In genomic region chr4:86748336-86749291, GRCm38 (mm10) we compare ENCODE assay signal across 8 mouse cellular contexts. TPM values are rescaled to one million over a fixed set of nuclear protein-coding genes. Genes with fewer than 3 reads are reported as not detected.
DNase-seq lines count a peak whose midpoint lies in the region; ATAC-seq and TF ChIP-seq lines count a peak whose summit lies in the region.

Gene Dennd4c, plus strand, starts transcription at chr4:86748555.

- peak; percentile 97 for ATAC-seq in embryonic facial prominence, embryonic 15.5 days (ENCODE audit: insufficient number of reproducible peaks, low FRiP score, low TSS enrichment, low read depth)
- peak; percentile 98 for ATAC-seq in kidney, embryonic 14.5 days (ENCODE audit: low FRiP score, low TSS enrichment)
- peak; percentile 95 for ATAC-seq in limb, embryonic 15.5 days (ENCODE audit: insufficient number of reproducible peaks, low FRiP score, low TSS enrichment, low read depth)

- H3K4me3 ChIP-seq in bone marrow, adult 2 months (replicated peaks; ENCODE audit: control insufficient read depth, low read depth, low read length): peak within 1 kb of the TSS; percentile 80
- H3K4me3 ChIP-seq in embryonic facial prominence, embryonic 15.5 days (replicated peaks): peak within 1 kb of the TSS; percentile 99
- peak within 1 kb of the TSS; percentile 89 for H3K4me3 ChIP-seq in kidney, embryonic 14.5 days (ENCODE audit: low read length)
- peak within 1 kb of the TSS; percentile 69 for H3K4me3 ChIP-seq in limb, embryonic 15.5 days

- WGBS in bone marrow, adult 2 months: under 1% methylated on average over 95 of the region's 95 CpGs
- under 1% methylated on average over 95 of the region's 95 CpGs for WGBS in embryonic facial prominence, embryonic 15.5 days
- WGBS in kidney, embryonic 14.5 days: under 1% methylated on average over 93 of the region's 95 CpGs
- WGBS in limb, embryonic 15.5 days: under 1% methylated on average over 93 of the region's 95 CpGs

- no peaks in the 10 kb centered on the region for H3K36me3 ChIP-seq in embryonic facial prominence, embryonic 15.5 days
- no peaks in the 10 kb centered on the region for H3K36me3 ChIP-seq in kidney, embryonic 14.5 days (ENCODE audit: control insufficient read depth, insufficient read depth, low read length)
- no peaks in the 10 kb centered on the region for H3K36me3 ChIP-seq in limb, embryonic 15.5 days

- peak; percentile 57; the same call in 1 of the 2 replicates for TF ChIP-seq POLR2A in bone marrow, adult 2 months (IDR thresholded peaks at IDR 0.05; ENCODE audit: borderline replicate concordance, control insufficient read depth, low read depth, low read length)

- peak within 1 kb of the TSS; percentile 98 for H3K9ac ChIP-seq in embryonic facial prominence, embryonic 15.5 days
- peak within 1 kb of the TSS; percentile 93 for H3K9ac ChIP-seq in kidney, embryonic 14.5 days (ENCODE audit: low read depth, low read length)
- peak within 1 kb of the TSS; percentile 76 for H3K9ac ChIP-seq in limb, embryonic 15.5 days

- peaks cover 1% of the 10 kb centered on the region; the same call in 1 of the 2 replicates for H3K4me1 ChIP-seq in bone marrow, adult 2 months (ENCODE audit: control insufficient read depth, insufficient read depth, low read length)
- H3K4me1 ChIP-seq in embryonic facial prominence, embryonic 15.5 days: peaks cover 16% of the 10 kb centered on the region
- H3K4me1 ChIP-seq in kidney, embryonic 14.5 days (ENCODE audit: control insufficient read depth, insufficient read depth, low read length): peaks cover 7% of the 10 kb centered on the region
- peaks cover 13% of the 10 kb centered on the region; the same call in 1 of the 2 replicates for H3K4me1 ChIP-seq in limb, embryonic 15.5 days

- peak within 1 kb of the TSS; percentile 90 for H3K27ac ChIP-seq in bone marrow, adult 2 months (ENCODE audit: control insufficient read depth, insufficient read depth, low read depth, low read length, poor library complexity)
- peak within 1 kb of the TSS; percentile 93 for H3K27ac ChIP-seq in embryonic facial prominence, embryonic 15.5 days (replicated peaks)
- H3K27ac ChIP-seq in kidney, embryonic 14.5 days (ENCODE audit: low read depth, low read length): peak within 1 kb of the TSS; percentile 83
- H3K27ac ChIP-seq in limb, embryonic 15.5 days: peak within 1 kb of the TSS; percentile 90

- H3K4me2 ChIP-seq in embryonic facial prominence, embryonic 15.5 days (replicated peaks): peak within 1 kb of the TSS; percentile 72
- peak within 1 kb of the TSS; percentile 78 for H3K4me2 ChIP-seq in kidney, embryonic 14.5 days (replicated peaks; ENCODE audit: low read depth, low read length)
- H3K4me2 ChIP-seq in limb, embryonic 15.5 days: peak within 1 kb of the TSS; percentile 70

- peak; percentile 96 for DNase-seq in 416B (ENCODE audit: low read depth)
- DNase-seq in heart, adult 9 months (ENCODE audit: low spot score in 2 of 2): peak; percentile 92 to 95
- peak; percentile 76 to 78 for DNase-seq in monocyte, adult 2 months (ENCODE audit: low read depth in 1 of 2, low spot score in 2 of 2)
- DNase-seq in spleen, postnatal 36 days (ENCODE audit: low spot score in 2 of 2): peak; percentile 88 to 90

- no peaks in the 10 kb centered on the region for H3K9me3 ChIP-seq in embryonic facial prominence, embryonic 15.5 days (replicated peaks)
- no peaks in the 10 kb centered on the region for H3K9me3 ChIP-seq in kidney, embryonic 14.5 days (ENCODE audit: control insufficient read depth, low read length)
- no peaks in the 10 kb centered on the region for H3K9me3 ChIP-seq in limb, embryonic 15.5 days

- H3K27me3 ChIP-seq in embryonic facial prominence, embryonic 15.5 days: no peaks in the 10 kb centered on the region
- no peaks in the 10 kb centered on the region for H3K27me3 ChIP-seq in kidney, embryonic 14.5 days (ENCODE audit: control insufficient read depth, insufficient read depth, low read length)
- no peaks in the 10 kb centered on the region for H3K27me3 ChIP-seq in limb, embryonic 15.5 days

- peak; percentile 20; the same call in 1 of the 2 replicates for TF ChIP-seq CTCF in bone marrow, adult 2 months (IDR thresholded peaks at IDR 0.05; ENCODE audit: control insufficient read depth, insufficient read depth, low read length)

RNA-seq across cellular contexts. Expression of gene Dennd4c, which starts in this region (rescaled TPM):
- 2.4 and 2.6 TPM in 2 replicates for polyA plus RNA-seq in bone marrow, adult 2 months (2011; ENCODE audit: insufficient read depth, insufficient read length, low replicate concordance, missing spikeins)
- polyA plus RNA-seq in embryonic facial prominence, embryonic 15.5 days (2015; fragmentation: Nextera tagmentation; extraction: Ambion mirVana): 7.2 and 7.6 TPM in 2 replicates
- polyA plus RNA-seq in kidney, embryonic 14.5 days (2014; fragmentation: Nextera tagmentation; extraction: Ambion mirVana): 4.9 and 10.3 TPM in 2 replicates
- 6.8 and 7.7 TPM in 2 replicates for polyA plus RNA-seq in limb, embryonic 15.5 days (2015; fragmentation: Nextera tagmentation; extraction: Ambion mirVana)

Comparison
In these comparisons a context has a peak if more than half of its experiments do, and no peak if none do; other contexts are left out.
1. Peak in every context shown above with its lines: DNase-seq, ATAC-seq, H3K4me3 ChIP-seq and H3K27ac ChIP-seq.